Mouse (Mus musculus) WW6 (cell line): ENCODE data around the gene Wfdc5.

Experiments used
- DNase-seq: peaks from one replicate; pipeline ENCODE4 v3.0.0-alpha.2; 2013; ENCODE audit warnings: low read depth, low spot score

The Wfdc5 gene

GRCm38 (mm10) chr2:164128576-164129411 is 53.7 kb downstream of the Wfdc5 start:
- no peak for DNase-seq

- no peak for DNase-seq
These were observed 55.2 kb downstream of the Wfdc5 start for GRCm38 (mm10) chr2:164127297-164127696.

- no peak for DNase-seq
These were observed 56.0 kb downstream of the Wfdc5 start for GRCm38 (mm10) chr2:164126533-164126955.
